Mouse (Mus musculus): ENCODE results near the gene Prss43. TPM values are rescaled to one million over a fixed set of nuclear protein-coding genes. Genes with fewer than 3 reads are reported as not detected.
A peak's percentile ranks its signal among the peaks of the same experiment; 100 is the strongest.

The Prss43 gene
- polyA plus RNA-seq, 1 experiment from 2014 or later, result not detected

GRCm38 (mm10) chr9:110880772-110881171, 54.3 kb downstream of the Prss43 start:
- H3K27ac ChIP-seq (ENCODE audit: low read length), result peak overlapping the region; percentile 48; the same call in 1 of the 2 replicates
- WGBS, result 61% methylated on average over 4 of the region's 4 CpGs
- ATAC-seq (ENCODE audit: insufficient number of reproducible peaks, insufficient read depth, low FRiP score, low read depth), result peak; percentile 20; the same call in 1 of the 2 replicates
- H3K9ac ChIP-seq (replicated peaks; ENCODE audit: low read depth, low read length), result no peak overlapping the region
- peaks cover 5% of the 10 kb centered on the region; the same call in 1 of the 2 replicates for H3K27me3 ChIP-seq (ENCODE audit: control insufficient read depth, insufficient read depth, low read length)
- H3K9me3 ChIP-seq (ENCODE audit: control insufficient read depth, low read depth, low read length), result no peaks in the 10 kb centered on the region
- no peaks in the 10 kb centered on the region for H3K4me1 ChIP-seq (ENCODE audit: control insufficient read depth, insufficient read depth, low read length)
- H3K36me3 ChIP-seq (ENCODE audit: control insufficient read depth, insufficient read depth, low read length), result no peaks in the 10 kb centered on the region
- H3K4me2 ChIP-seq (replicated peaks; ENCODE audit: low read depth, low read length), result peak overlapping the region; percentile 95
- peak overlapping the region; percentile 57 for H3K4me3 ChIP-seq (ENCODE audit: low read depth, low read length)

Other genes starting within 250 kb of the Prss43 start
- gene Nradd, start 202.2 kb upstream of the Prss43 start, polyA plus RNA-seq (2014; fragmentation: Nextera tagmentation; extraction: Ambion mirVana), result 17.6 and 19.4 TPM in 2 replicates
- gene Nbeal2, start 172.5 kb upstream of the Prss43 start, polyA plus RNA-seq (2014; fragmentation: Nextera tagmentation; extraction: Ambion mirVana), result 4.3 and 4.5 TPM in 2 replicates
- 138 TPM in 2 replicates for gene Ccdc12, start 170.2 kb upstream of the Prss43 start, polyA plus RNA-seq (2014; fragmentation: Nextera tagmentation; extraction: Ambion mirVana)
- 0.72 and 1.0 TPM in 2 replicates for gene Myl3, start 84.8 kb upstream of the Prss43 start, polyA plus RNA-seq (2014; fragmentation: Nextera tagmentation; extraction: Ambion mirVana)
- gene Pth1r, start 79.5 kb upstream of the Prss43 start, polyA plus RNA-seq (2014; fragmentation: Nextera tagmentation; extraction: Ambion mirVana), result 19.0 and 19.8 TPM in 2 replicates
- gene Prss42, start 28.5 kb upstream of the Prss43 start, polyA plus RNA-seq (2014; fragmentation: Nextera tagmentation; extraction: Ambion mirVana), result 0.16 TPM in 1 of 2 replicates, not detected in the other
- gene Prss44, start 12.7 kb upstream of the Prss43 start, polyA plus RNA-seq (2014; fragmentation: Nextera tagmentation; extraction: Ambion mirVana), result not detected in 2 replicates
- gene Prss45, start 7.9 kb downstream of the Prss43 start, polyA plus RNA-seq (2014; fragmentation: Nextera tagmentation; extraction: Ambion mirVana), result not detected in 2 replicates
- gene Prss46, start 17.8 kb downstream of the Prss43 start, polyA plus RNA-seq (2014; fragmentation: Nextera tagmentation; extraction: Ambion mirVana), result not detected in 2 replicates
- 0.55 TPM in 1 of 2 replicates, not detected in the other for gene Prss50, start 31.3 kb downstream of the Prss43 start, polyA plus RNA-seq (2014; fragmentation: Nextera tagmentation; extraction: Ambion mirVana)
- 4.9 and 5.8 TPM in 2 replicates for gene Als2cl, start 53.2 kb downstream of the Prss43 start, polyA plus RNA-seq (2014; fragmentation: Nextera tagmentation; extraction: Ambion mirVana)
- 0.38 and 0.67 TPM in 2 replicates for gene Tmie, start 53.4 kb downstream of the Prss43 start, polyA plus RNA-seq (2014; fragmentation: Nextera tagmentation; extraction: Ambion mirVana)
- not detected in 2 replicates for gene Fam240a, start 90.2 kb downstream of the Prss43 start, polyA plus RNA-seq (2014; fragmentation: Nextera tagmentation; extraction: Ambion mirVana)
- gene Tdgf1, start 119.5 kb downstream of the Prss43 start, polyA plus RNA-seq (2014; fragmentation: Nextera tagmentation; extraction: Ambion mirVana), result not detected in 2 replicates
- gene Lrrc2, start 124.9 kb downstream of the Prss43 start, polyA plus RNA-seq (2014; fragmentation: Nextera tagmentation; extraction: Ambion mirVana), result not detected in 2 replicates
- 0.38 TPM in 1 of 2 replicates, not detected in the other for gene Rtp3, start 163.9 kb downstream of the Prss43 start, polyA plus RNA-seq (2014; fragmentation: Nextera tagmentation; extraction: Ambion mirVana)
- gene Ltf, start 192.6 kb downstream of the Prss43 start, polyA plus RNA-seq (2014; fragmentation: Nextera tagmentation; extraction: Ambion mirVana), result 2.2 and 3.1 TPM in 2 replicates
- 1.0 and 2.2 TPM in 2 replicates for gene Ccrl2, start 230.8 kb downstream of the Prss43 start, polyA plus RNA-seq (2014; fragmentation: Nextera tagmentation; extraction: Ambion mirVana)